Mouse (Mus musculus) liver, embryonic 14.5 days (tissue): Measurements from ENCODE around the gene Ascc3.

Experiments used
- CTCF ChIP-seq: IDR thresholded peaks from 2 replicates; pipeline ENCODE4 v1.5.1; 2016; ENCODE audit warnings: antibody characterized with exemption, low read depth, control low read depth
- EP300 ChIP-seq: IDR thresholded peaks from 2 replicates; pipeline ENCODE4 v1.6.1; 2016; ENCODE audit warnings: antibody characterized with exemption, low read depth

DNA sequence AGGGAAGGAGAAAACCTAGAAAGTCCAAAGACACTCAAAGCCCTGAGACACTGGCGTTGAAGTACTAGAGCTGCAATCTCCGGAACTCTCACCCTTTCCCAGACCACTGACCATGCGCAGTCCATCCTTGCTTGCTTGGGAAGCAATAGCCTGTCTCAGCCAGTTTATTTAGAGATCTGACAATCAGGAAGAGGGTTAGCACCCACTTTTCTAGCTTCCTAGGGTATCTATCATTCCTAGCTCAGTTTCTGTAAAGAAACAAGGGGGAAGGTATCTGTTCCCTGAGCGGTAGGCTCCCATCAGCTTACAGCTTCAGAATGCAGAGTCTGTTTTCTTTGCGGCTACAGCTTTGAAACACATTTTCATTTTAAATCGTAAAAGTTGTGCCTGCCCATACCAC lies 298.2 kb downstream of the Ascc3 start:
- no peak for TF ChIP-seq EP300
- no peak for TF ChIP-seq CTCF
